ENCODE assay signal across 22 mouse cellular contexts in the genomic region with DNA sequence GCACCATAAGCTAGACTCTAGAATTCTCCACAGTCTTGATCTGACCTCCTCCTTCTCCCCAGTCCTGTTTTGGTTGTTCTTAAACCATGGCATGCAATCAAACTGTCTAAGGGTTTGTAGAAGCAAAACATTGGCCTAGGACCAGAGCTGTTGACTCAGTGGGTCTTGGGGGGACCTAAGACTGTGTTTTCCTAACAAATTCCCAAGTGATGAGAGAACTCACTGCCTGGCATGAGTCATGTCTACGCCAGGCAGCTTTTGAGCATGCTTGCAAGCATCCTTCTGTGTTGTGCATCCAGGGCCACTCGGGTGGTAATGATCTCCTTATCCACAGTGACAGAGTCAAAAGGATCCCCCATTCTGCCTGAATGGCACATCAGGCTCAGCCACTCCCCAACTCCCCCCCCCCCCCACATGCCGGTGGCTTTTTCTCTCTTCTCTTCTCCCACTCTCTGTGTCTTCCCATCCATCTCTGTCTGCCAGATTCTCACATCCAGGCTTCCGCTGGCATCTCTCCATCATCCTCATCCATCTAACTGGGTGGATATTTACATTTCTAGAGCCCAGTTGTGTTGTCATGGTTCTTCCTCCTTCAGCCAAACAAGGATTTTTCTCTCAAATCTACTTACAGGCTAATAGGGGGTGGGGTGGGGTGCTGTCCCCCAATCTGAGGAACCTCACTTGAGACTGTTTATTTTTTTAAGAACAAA.
DNase-seq lines count a peak whose midpoint lies in the region; ATAC-seq lines count a peak whose summit lies in the region.
"Had no signal": no experiment of that assay in that cellular context is flagged by ENCODE, and none has a peak within 500 bp of the region (broad histone marks: within the 10 kb centered on the region; RNA-seq: fewer than 3 reads in every experiment).

No protein-coding gene starts in this region.

- no peak for ATAC-seq in midbrain, embryonic 15.5 days (replicated peaks)
- ATAC-seq: activated CD4-positive, CD25-positive, alpha-beta regulatory T cell, adult 4 months; hindbrain, postnatal 0 days had no signal

- H3K4me2 ChIP-seq in midbrain, embryonic 15.5 days, result no peak overlapping the region
- H3K4me2 ChIP-seq: liver, embryonic 11.5 days had no signal

- peaks cover 48% of the 10 kb centered on the region for H3K4me1 ChIP-seq in midbrain, embryonic 10.5 days
- peaks cover 14% of the 10 kb centered on the region for H3K4me1 ChIP-seq in midbrain, embryonic 15.5 days

- no peak overlapping the region for H3K9ac ChIP-seq in midbrain, embryonic 15.5 days

- no peaks in the 10 kb centered on the region for H3K9me3 ChIP-seq in midbrain, embryonic 10.5 days (replicated peaks)
- no peaks in the 10 kb centered on the region for H3K9me3 ChIP-seq in midbrain, embryonic 15.5 days
- H3K9me3 ChIP-seq: limb, embryonic 10.5 days had no signal

- 79% methylated on average over 4 of the region's 4 CpGs for WGBS in midbrain, embryonic 10.5 days
- 62% methylated on average over 4 of the region's 4 CpGs for WGBS in midbrain, embryonic 15.5 days

- H3K36me3 ChIP-seq in midbrain, embryonic 10.5 days, result no peaks in the 10 kb centered on the region
- no peaks in the 10 kb centered on the region for H3K36me3 ChIP-seq in midbrain, embryonic 15.5 days (replicated peaks)
- H3K36me3 ChIP-seq: limb, embryonic 10.5 days had no signal

- intact Hi-C loops in gastrocnemius, postnatal 36 days (cut with DNase I), result no loop called here

- DNase-seq in layer of hippocampus, adult 9-11 months, result peak; percentile 31
- DNase-seq in layer of hippocampus, postnatal 14 days (ENCODE audit: low spot score in 2 of 2), result no peak
- DNase-seq in midbrain, embryonic 10.5 days (ENCODE audit: low spot score), result no peak
- peak; percentile 3 for DNase-seq in NIH3T3 (ENCODE audit: low read depth)
- DNase-seq in telencephalon, adult 2 months (ENCODE audit: low read depth, low spot score), result peak; percentile 15
- no peak for DNase-seq in gastrocnemius, postnatal 36 days
- DNase-seq: adrenal gland, postnatal 14 days; cerebellum, adult 18-20 months; cerebellum, postnatal 25 days; embryo, embryonic 11 days; heart, adult 2 months; heart, postnatal 4 days; kidney, adult 11 months; retina, postnatal 1 day; thymus, adult 18-20 months; thymus, postnatal 4 days had no signal

- H3K27me3 ChIP-seq in midbrain, embryonic 10.5 days (ENCODE audit: low read depth, poor library complexity, severe bottlenecking), result peaks cover 4% of the 10 kb centered on the region; the same call in 1 of the 2 replicates
- H3K27me3 ChIP-seq in midbrain, embryonic 15.5 days (replicated peaks), result no peaks in the 10 kb centered on the region

- no peak overlapping the region for H3K4me3 ChIP-seq in midbrain, embryonic 10.5 days
- H3K4me3 ChIP-seq in midbrain, embryonic 15.5 days, result no peak overlapping the region
- H3K4me3 ChIP-seq: heart, adult 2 months; left cerebral cortex, adult 2 months; limb, embryonic 10.5 days had no signal

- 0 out of 2 replicates have a peak overlapping the region, but pooled peaks have one; percentile 9 for H3K27ac ChIP-seq in midbrain, embryonic 10.5 days (replicated peaks)
- no peak overlapping the region for H3K27ac ChIP-seq in midbrain, embryonic 15.5 days
- H3K27ac ChIP-seq: heart, adult 2 months; hindbrain, postnatal 0 days; left cerebral cortex, adult 2 months; limb, embryonic 10.5 days had no signal

Comparison
In these comparisons a context has a peak if more than half of its experiments do, and no peak if none do; other contexts are left out.
1. DNase-seq: peak in layer of hippocampus, adult 9-11 months (single experiment), NIH3T3 (single experiment) and telencephalon, adult 2 months (single experiment); none in layer of hippocampus, postnatal 14 days (0 of 2), midbrain, embryonic 10.5 days (single experiment) and gastrocnemius, postnatal 36 days (0 of 2).